Mouse (Mus musculus): Measurements from ENCODE around the gene Szt2. TPM values are rescaled to one million over a fixed set of nuclear protein-coding genes. Genes with fewer than 3 reads are reported as not detected.

Gene Szt2
- polyA plus RNA-seq, 1 experiment: 7.6 TPM

DNA sequence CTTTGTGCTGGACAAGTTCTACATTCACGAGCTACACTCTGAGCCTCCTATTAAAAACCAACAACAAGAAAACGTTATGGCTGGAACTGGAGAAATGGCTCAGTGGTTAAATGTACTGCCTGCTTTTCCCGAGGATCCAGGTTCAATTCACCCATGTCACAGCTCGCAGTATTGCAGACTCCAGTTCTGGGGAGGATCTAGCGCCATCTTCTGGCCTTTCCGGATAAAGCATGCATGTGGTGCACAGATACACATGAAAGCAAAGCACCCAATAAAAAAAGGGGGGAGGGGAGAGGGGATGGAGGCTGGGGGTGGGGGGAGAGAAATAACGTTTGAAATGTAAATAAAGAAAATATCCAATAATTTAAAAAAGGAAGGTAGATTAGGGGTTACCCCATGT is 72.4 kb downstream of the Szt2 start:
- Histone ChIP-seq H3K27me3 (ENCODE audit: control insufficient read depth, insufficient read depth, insufficient read length) (no peaks in the 10 kb centered on the region), H3K4me3 (ENCODE audit: insufficient read depth, poor library complexity, severe bottlenecking) (no peak overlapping the region), H3K79me2 (ENCODE audit: control insufficient read depth, insufficient read depth) (no peaks in the 10 kb centered on the region), H3K36me3 (ENCODE audit: control insufficient read depth, insufficient read depth) (no peaks in the 10 kb centered on the region), H3ac (ENCODE audit: control insufficient read depth, insufficient read length, low read depth) (no peak overlapping the region), H3K79me3 (ENCODE audit: low read depth) (no peaks in the 10 kb centered on the region)
- TF ChIP-seq CEBPB (IDR thresholded peaks at IDR 0.05; ENCODE audit: low read depth) (no peak), FOSL1 (IDR thresholded peaks at IDR 0.05; ENCODE audit: insufficient read depth, low read length, poor library complexity, severe bottlenecking) (no peak), MAX (IDR thresholded peaks at IDR 0.05) (no peak)

DNA sequence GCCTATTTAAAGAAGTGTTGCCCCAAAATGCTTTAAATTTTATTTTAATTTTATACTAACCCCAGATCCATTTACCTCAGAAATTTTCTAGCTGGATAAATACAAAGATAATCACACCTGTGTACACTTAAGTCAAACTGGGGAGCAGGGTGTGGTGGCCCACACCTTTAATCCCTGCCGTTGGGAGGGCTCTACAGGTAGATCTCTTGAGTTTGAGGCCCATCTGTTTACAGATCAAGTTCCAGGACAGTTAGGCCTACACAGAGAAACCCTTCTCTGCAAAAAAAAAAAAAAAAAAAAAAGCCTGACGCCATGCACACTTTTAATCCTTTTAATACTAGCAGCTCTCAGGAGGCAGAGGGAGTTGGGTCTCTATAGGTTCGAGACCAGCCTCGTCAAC is 73.1 kb downstream of the Szt2 start:
- no peak for TF ChIP-seq MYOD1 (IDR thresholded peaks at IDR 0.05; ENCODE audit: control insufficient read depth, insufficient read length, low read depth)
- TF ChIP-seq MAX (IDR thresholded peaks at IDR 0.05): no peak
- no peak for TF ChIP-seq FOSL1 (IDR thresholded peaks at IDR 0.05; ENCODE audit: insufficient read depth, low read length, poor library complexity, severe bottlenecking)
- no peak for TF ChIP-seq CTCF (IDR thresholded peaks at IDR 0.05; ENCODE audit: control insufficient read depth, insufficient read depth, insufficient read length)
- TF ChIP-seq CEBPB (IDR thresholded peaks at IDR 0.05; ENCODE audit: low read depth): no peak
- no peak for TF ChIP-seq MYOG (IDR thresholded peaks at IDR 0.05; ENCODE audit: control insufficient read depth, extremely low read depth, insufficient read length)
- TF ChIP-seq USF1 (IDR thresholded peaks at IDR 0.05; ENCODE audit: low read depth): no peak
- H3K79me3 ChIP-seq (ENCODE audit: low read depth): no peaks in the 10 kb centered on the region
- H3K27me3 ChIP-seq (ENCODE audit: control insufficient read depth, insufficient read depth, insufficient read length): no peaks in the 10 kb centered on the region
- H3ac ChIP-seq (ENCODE audit: control insufficient read depth, insufficient read length, low read depth): no peak overlapping the region
- no peak overlapping the region for H3K4me3 ChIP-seq (ENCODE audit: insufficient read depth, poor library complexity, severe bottlenecking)
- no peaks in the 10 kb centered on the region for H3K36me3 ChIP-seq (ENCODE audit: control insufficient read depth, insufficient read depth)
- H3K79me2 ChIP-seq (ENCODE audit: control insufficient read depth, insufficient read depth): no peaks in the 10 kb centered on the region

DNA sequence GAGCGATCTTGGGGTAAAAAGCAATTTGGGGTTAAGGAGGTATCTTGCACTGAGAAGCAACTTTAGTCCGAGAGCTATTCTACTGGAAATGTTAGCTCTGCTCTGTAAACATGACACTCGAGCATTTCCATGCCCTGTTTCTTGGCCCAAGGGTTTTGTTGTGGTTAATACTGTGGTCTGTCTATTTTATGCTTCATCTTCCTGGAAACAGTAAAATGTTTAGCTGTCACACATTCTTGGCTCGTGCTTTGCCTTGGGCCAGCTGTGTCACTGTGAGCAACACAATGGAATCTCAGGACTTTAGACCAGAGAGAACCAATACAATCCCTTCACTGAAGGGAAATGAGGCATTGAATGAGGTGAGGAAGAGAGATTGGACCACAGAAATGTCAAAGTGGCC is 77.3 kb downstream of the Szt2 start:
- H3K27me3 ChIP-seq (ENCODE audit: control insufficient read depth, insufficient read depth, insufficient read length): no peaks in the 10 kb centered on the region
- H3K79me2 ChIP-seq (ENCODE audit: control insufficient read depth, insufficient read depth): no peaks in the 10 kb centered on the region
- H3ac ChIP-seq (ENCODE audit: control insufficient read depth, insufficient read length, low read depth): no peak overlapping the region
- no peaks in the 10 kb centered on the region for H3K36me3 ChIP-seq (ENCODE audit: control insufficient read depth, insufficient read depth)
- no peaks in the 10 kb centered on the region for H3K79me3 ChIP-seq (ENCODE audit: low read depth)
- no peak overlapping the region for H3K4me3 ChIP-seq (ENCODE audit: insufficient read depth, poor library complexity, severe bottlenecking)
- TF ChIP-seq CTCF (IDR thresholded peaks at IDR 0.05; ENCODE audit: control insufficient read depth, insufficient read depth, insufficient read length) (no peak), MAX (IDR thresholded peaks at IDR 0.05) (no peak), USF1 (IDR thresholded peaks at IDR 0.05; ENCODE audit: low read depth) (no peak), FOSL1 (IDR thresholded peaks at IDR 0.05; ENCODE audit: insufficient read depth, low read length, poor library complexity, severe bottlenecking) (no peak), CEBPB (IDR thresholded peaks at IDR 0.05; ENCODE audit: low read depth) (no peak), MYOG (IDR thresholded peaks at IDR 0.05; ENCODE audit: control insufficient read depth, extremely low read depth, insufficient read length) (no peak), MYOD1 (IDR thresholded peaks at IDR 0.05; ENCODE audit: control insufficient read depth, insufficient read length, low read depth) (peak; percentile 64)

DNA sequence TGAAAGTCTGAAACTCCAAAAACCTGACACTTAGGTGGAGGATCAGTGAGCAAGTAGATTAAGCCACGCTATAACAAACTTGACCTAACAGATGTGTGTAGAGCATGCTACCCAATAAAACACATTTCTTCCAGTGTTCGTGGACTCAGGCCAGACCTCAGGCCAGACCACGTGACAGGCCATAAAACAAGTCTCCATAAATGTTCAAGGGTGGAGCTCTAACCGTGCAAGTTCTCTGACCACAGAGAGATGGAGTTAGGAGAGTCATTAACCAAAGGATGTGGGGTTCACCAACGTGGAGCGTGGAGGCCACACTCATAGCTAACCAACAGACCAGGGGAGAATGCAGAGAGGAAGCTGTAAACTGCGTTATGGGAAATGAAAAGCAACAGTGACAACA is 82.6 kb downstream of the Szt2 start:
- H3K79me2 ChIP-seq (ENCODE audit: control insufficient read depth, insufficient read depth): no peaks in the 10 kb centered on the region

DNA sequence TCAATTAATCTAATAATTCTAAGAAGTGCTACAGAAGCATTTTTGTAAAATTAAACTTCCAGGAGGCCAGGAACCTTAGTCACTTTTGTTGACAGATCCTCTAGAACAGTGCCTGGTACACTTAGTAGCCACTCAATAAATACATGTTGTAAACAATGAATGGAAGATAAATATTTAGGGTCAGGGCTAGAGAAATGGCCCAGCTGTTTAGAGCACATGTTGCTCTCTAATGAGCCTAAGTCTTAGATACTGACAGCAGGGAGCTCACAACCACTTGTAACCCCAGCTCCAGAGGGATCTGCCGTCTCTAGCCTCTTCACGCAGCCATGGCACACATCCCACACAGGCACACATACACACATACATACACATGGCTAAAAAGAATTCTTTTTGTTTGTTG is 88.4 kb downstream of the Szt2 start:
- no peak overlapping the region for H3ac ChIP-seq (ENCODE audit: control insufficient read depth, insufficient read length, low read depth)
- H3K4me3 ChIP-seq (ENCODE audit: insufficient read depth, poor library complexity, severe bottlenecking): no peak overlapping the region
- no peaks in the 10 kb centered on the region for H3K79me2 ChIP-seq (ENCODE audit: control insufficient read depth, insufficient read depth)
- H3K36me3 ChIP-seq (ENCODE audit: control insufficient read depth, insufficient read depth): no peaks in the 10 kb centered on the region
- TF ChIP-seq MYOG (IDR thresholded peaks at IDR 0.05; ENCODE audit: control insufficient read depth, extremely low read depth, insufficient read length) (no peak), CEBPB (IDR thresholded peaks at IDR 0.05; ENCODE audit: low read depth) (no peak), FOSL1 (IDR thresholded peaks at IDR 0.05; ENCODE audit: insufficient read depth, low read length, poor library complexity, severe bottlenecking) (no peak), USF1 (IDR thresholded peaks at IDR 0.05; ENCODE audit: low read depth) (no peak), MYOD1 (IDR thresholded peaks at IDR 0.05; ENCODE audit: control insufficient read depth, insufficient read length, low read depth) (no peak), MAX (IDR thresholded peaks at IDR 0.05) (no peak), CTCF (IDR thresholded peaks at IDR 0.05; ENCODE audit: control insufficient read depth, insufficient read depth, insufficient read length) (no peak)
- H3K27me3 ChIP-seq (ENCODE audit: control insufficient read depth, insufficient read depth, insufficient read length): peaks cover 21% of the 10 kb centered on the region
- H3K79me3 ChIP-seq (ENCODE audit: low read depth): no peaks in the 10 kb centered on the region

More for the DNA sequence above, 82.6 kb downstream of the Szt2 start:
- TF ChIP-seq USF1 (IDR thresholded peaks at IDR 0.05; ENCODE audit: low read depth) (peak; percentile 99), CEBPB (IDR thresholded peaks at IDR 0.05; ENCODE audit: low read depth) (no peak), MYOG (IDR thresholded peaks at IDR 0.05; ENCODE audit: control insufficient read depth, extremely low read depth, insufficient read length) (no peak), CTCF (IDR thresholded peaks at IDR 0.05; ENCODE audit: control insufficient read depth, insufficient read depth, insufficient read length) (no peak), MYOD1 (IDR thresholded peaks at IDR 0.05; ENCODE audit: control insufficient read depth, insufficient read length, low read depth) (peak; percentile 19), FOSL1 (IDR thresholded peaks at IDR 0.05; ENCODE audit: insufficient read depth, low read length, poor library complexity, severe bottlenecking) (no peak), MAX (IDR thresholded peaks at IDR 0.05) (no peak)
- no peak overlapping the region for H3K4me3 ChIP-seq (ENCODE audit: insufficient read depth, poor library complexity, severe bottlenecking)
- H3ac ChIP-seq (ENCODE audit: control insufficient read depth, insufficient read length, low read depth): no peak overlapping the region
- peaks cover 10% of the 10 kb centered on the region for H3K27me3 ChIP-seq (ENCODE audit: control insufficient read depth, insufficient read depth, insufficient read length)
- H3K36me3 ChIP-seq (ENCODE audit: control insufficient read depth, insufficient read depth): no peaks in the 10 kb centered on the region
- no peaks in the 10 kb centered on the region for H3K79me3 ChIP-seq (ENCODE audit: low read depth)

DNA sequence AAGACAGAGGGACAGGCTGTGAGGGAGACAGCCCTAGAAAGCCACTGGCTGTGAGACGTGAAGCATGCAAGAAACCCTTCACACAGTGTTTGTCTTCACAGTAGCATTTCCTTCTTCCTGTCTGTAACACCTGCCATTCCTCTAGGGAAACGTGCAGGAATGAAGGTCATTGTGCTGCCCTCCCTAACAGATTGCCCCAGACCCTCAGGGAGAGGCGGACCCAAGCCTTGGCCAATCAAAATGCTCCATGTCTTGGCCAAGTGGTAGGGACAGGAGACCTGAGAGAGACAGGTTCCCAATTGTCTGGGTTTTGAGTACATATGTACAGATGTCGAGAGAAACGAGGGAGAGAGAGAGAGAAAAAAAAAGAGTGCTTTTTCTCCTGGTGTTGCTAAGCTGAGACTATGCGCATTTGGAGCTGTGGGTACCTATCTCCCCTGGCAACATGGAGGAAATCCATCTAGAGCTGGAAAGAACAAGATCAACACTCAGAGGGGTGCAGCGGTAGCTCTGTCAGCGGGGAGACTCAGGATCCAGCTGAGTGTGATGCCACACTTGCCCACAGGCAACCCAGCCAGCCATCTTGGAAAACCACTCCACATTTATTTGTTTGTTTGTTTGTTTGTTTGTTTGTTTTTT is 89.2 kb downstream of the Szt2 start:
- Histone ChIP-seq H3K36me3 (ENCODE audit: control insufficient read depth, insufficient read depth) (no peaks in the 10 kb centered on the region), H3K79me3 (ENCODE audit: low read depth) (no peaks in the 10 kb centered on the region), H3K27me3 (ENCODE audit: control insufficient read depth, insufficient read depth, insufficient read length) (peaks cover 25% of the 10 kb centered on the region), H3K4me3 (ENCODE audit: insufficient read depth, poor library complexity, severe bottlenecking) (no peak overlapping the region), H3K79me2 (ENCODE audit: control insufficient read depth, insufficient read depth) (no peaks in the 10 kb centered on the region), H3ac (ENCODE audit: control insufficient read depth, insufficient read length, low read depth) (no peak overlapping the region)
- TF ChIP-seq MYOD1 (IDR thresholded peaks at IDR 0.05; ENCODE audit: control insufficient read depth, insufficient read length, low read depth) (no peak), CTCF (IDR thresholded peaks at IDR 0.05; ENCODE audit: control insufficient read depth, insufficient read depth, insufficient read length) (no peak), FOSL1 (IDR thresholded peaks at IDR 0.05; ENCODE audit: insufficient read depth, low read length, poor library complexity, severe bottlenecking) (no peak), CEBPB (IDR thresholded peaks at IDR 0.05; ENCODE audit: low read depth) (no peak), USF1 (IDR thresholded peaks at IDR 0.05; ENCODE audit: low read depth) (no peak), MAX (IDR thresholded peaks at IDR 0.05) (no peak), MYOG (IDR thresholded peaks at IDR 0.05; ENCODE audit: control insufficient read depth, extremely low read depth, insufficient read length) (no peak)
